Mouse (Mus musculus) bone marrow macrophage, adult 2 months (primary cell): ENCODE results near the gene Htra1. TPM values are rescaled to one million over a fixed set of nuclear protein-coding genes. Genes with fewer than 3 reads are reported as not detected.

Experiments
- H3K27ac ChIP-seq: 2 replicates; pipeline ENCODE4 v1.5.1; 2012; ENCODE audit warnings: low read depth, low read length; ENCODE audit not compliant: insufficient read depth
- H3K4me1 ChIP-seq: 2 replicates; pipeline ENCODE4 v1.6.1; 2012; ENCODE audit warnings: low read length; ENCODE audit not compliant: control insufficient read depth, insufficient read depth
- H3K4me3 ChIP-seq: 2 replicates; pipeline ENCODE4 v1.5.1; 2012; ENCODE audit warnings: mild to moderate bottlenecking, low read length, moderate library complexity; ENCODE audit not compliant: insufficient read depth
- CTCF ChIP-seq: IDR thresholded peaks from 2 replicates; pipeline ENCODE4 v1.5.1; 2012; ENCODE audit warnings: low read depth, mild to moderate bottlenecking, low read length, moderate library complexity
- POLR2A ChIP-seq: IDR thresholded peaks from 2 replicates; pipeline ENCODE4 v1.6.1; 2012; ENCODE audit warnings: mild to moderate bottlenecking, low read depth, low read length, borderline replicate concordance
- polyA plus RNA-seq: library from polyadenylated mRNA; stranded (reverse); fragments of >200 nt; gene quantifications from 2 replicates; pipeline ENCODE4 v1.2.4, GENCODE M21; 2012; ENCODE audit not compliant: missing spikeins, insufficient read depth, insufficient read length

The Htra1 gene
- polyA plus RNA-seq, 1 experiment: 1.5 TPM

DNA sequence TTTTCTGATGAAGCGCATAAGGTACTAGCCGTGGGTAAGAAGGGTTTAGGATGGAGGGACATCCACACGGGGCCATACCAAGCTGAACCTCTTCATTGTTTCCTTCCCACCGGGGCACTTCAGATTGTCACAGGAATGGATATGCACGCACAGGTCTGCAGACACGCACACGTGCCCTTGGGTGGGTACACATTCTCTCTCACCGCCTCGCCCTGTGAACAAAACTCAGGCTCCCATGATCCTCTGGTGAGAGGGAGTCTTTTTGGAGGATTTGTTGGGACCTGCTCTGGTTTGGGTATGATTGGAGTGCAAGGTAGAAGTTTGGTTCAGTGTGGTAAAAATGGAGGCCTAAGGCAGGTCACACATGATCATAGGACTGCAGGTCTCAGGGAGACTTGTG lies 3.0 kb upstream of the Htra1 start:
- Histone ChIP-seq H3K4me1 (0 out of 2 replicates have a peak, but pooled peaks cover 2% of the 10 kb centered on the region), H3K27ac (no peak overlapping the region), H3K4me3 (no peak overlapping the region)
- TF ChIP-seq CTCF: no peak
- no peak for TF ChIP-seq POLR2A

DNA sequence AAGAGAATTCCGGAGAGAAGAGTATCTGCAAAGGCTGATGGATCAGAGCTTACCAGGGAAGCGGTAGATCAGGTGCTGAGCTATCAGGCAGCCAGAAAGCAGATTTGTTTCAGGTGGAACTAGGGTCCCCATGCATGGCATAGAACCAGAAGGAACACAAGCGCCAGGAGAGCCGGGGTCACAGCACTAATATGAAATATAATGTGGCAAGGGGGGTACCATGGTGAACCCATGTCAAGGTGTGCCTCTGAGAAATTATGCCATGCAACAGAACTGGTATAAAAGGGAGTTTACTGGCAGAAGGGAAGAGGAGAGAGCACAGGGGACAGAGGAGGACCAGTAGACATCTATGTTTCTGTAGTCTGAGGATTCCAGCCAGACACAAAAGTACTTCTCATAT lies 1.3 kb upstream of the Htra1 start:
- TF ChIP-seq POLR2A: no peak
- TF ChIP-seq CTCF: no peak
- Histone ChIP-seq H3K4me1 (peaks cover 6% of the 10 kb centered on the region), H3K4me3 (no peak overlapping the region), H3K27ac (no peak overlapping the region)

DNA sequence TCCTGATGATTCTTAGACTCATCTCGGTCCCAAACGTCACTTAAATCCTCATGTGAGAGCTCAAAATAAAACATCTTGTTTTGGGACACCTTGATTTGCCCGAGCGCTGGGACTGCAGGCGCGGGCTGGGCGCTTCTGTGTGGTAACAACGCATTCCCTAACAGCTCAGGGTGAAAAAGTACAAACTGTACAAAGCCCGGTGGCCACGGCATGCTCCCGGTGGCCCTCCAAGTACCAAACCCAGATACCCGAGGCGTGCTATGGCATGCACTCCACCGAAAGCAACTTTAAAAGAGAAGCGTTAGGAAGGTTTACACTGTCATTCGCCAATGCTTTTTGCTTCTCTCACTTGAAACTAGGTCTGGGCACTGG lies 504 bp upstream of the Htra1 start:
- Histone ChIP-seq H3K4me3 (peak overlapping the region; percentile 70), H3K27ac (no peak overlapping the region), H3K4me1 (peaks cover 4% of the 10 kb centered on the region)
- TF ChIP-seq POLR2A (no peak), CTCF (no peak)

GRCm38 (mm10) chr7:130936472-130936951 lies 601 bp downstream of the Htra1 start:
- peaks cover 4% of the 10 kb centered on the region for H3K4me1 ChIP-seq
- no peak overlapping the region for H3K27ac ChIP-seq
- H3K4me3 ChIP-seq: peak overlapping the region; percentile 70
- TF ChIP-seq POLR2A: no peak
- TF ChIP-seq CTCF: no peak

DNA sequence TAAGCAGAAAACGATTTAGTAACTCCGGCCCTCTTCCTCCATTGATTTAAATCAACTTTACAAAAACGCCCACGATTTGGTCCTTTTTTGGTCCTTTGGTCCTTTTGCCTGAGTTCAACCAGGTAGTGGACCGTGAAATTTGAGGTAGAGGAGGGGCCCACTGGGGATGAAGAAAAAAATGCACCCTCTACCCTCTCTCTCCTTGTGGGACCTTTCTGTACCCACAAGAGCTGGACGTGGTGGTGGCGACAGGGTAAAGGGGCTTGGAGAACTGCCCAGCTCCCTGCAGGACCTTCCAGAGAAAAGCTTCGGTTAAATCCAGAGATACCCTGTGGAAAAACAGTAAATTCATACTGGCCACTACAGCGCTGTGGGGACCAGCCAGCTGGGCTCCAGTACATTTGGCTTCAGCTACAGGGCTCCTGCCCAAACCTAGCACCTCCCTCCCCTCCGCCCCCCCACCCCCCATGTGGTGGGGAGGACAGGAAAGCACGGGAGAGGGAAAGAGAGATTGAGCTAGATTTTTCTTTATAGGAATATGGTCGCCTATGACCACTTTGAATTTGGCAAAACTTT lies 1.4 kb downstream of the Htra1 start:
- Histone ChIP-seq H3K4me1 (peaks cover 8% of the 10 kb centered on the region), H3K4me3 (peak overlapping the region; percentile 70; the same call in 1 of the 2 replicates), H3K27ac (no peak overlapping the region)
- TF ChIP-seq POLR2A: no peak
- no peak for TF ChIP-seq CTCF

GRCm38 (mm10) chr7:130938005-130938404 lies 2.1 kb downstream of the Htra1 start:
- Histone ChIP-seq H3K4me3 (no peak overlapping the region), H3K4me1 (peaks cover 14% of the 10 kb centered on the region), H3K27ac (no peak overlapping the region)
- no peak for TF ChIP-seq CTCF

DNA sequence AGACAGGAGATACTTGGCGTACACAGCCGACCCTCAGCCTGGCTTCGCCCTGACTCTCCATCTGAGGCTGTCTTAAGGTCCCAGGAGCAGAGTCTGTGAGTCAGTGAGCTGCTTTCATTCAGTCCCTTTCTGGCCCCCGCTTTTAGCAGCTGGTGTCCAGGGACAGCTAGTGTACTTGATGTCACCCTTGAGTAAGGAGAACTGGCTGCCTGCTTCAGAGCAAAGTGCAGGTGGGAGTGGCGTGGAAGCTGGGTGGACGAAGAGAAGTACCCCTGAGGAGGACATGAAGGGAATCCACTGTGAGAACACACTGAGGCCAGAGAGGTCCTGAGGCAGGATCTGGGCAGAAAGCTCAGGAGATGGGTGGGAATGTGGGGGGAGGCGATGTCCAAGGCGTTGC lies 3.0 kb downstream of the Htra1 start:
- TF ChIP-seq POLR2A (no peak), CTCF (no peak)
- no peak overlapping the region for H3K27ac ChIP-seq
- H3K4me3 ChIP-seq: no peak overlapping the region
- peaks cover 22% of the 10 kb centered on the region for H3K4me1 ChIP-seq

GRCm38 (mm10) chr7:130940733-130941132 lies 4.8 kb downstream of the Htra1 start:
- Histone ChIP-seq H3K27ac (no peak overlapping the region), H3K4me3 (no peak overlapping the region), H3K4me1 (peaks cover 35% of the 10 kb centered on the region)
- TF ChIP-seq POLR2A (no peak), CTCF (no peak)

- Histone ChIP-seq H3K27ac (peak overlapping the region; percentile 41), H3K4me1 (peaks cover 35% of the 10 kb centered on the region), H3K4me3 (no peak overlapping the region)
- no peak for TF ChIP-seq CTCF
- no peak for TF ChIP-seq POLR2A
Observed at GRCm38 (mm10) chr7:130943280-130943895, 7.5 kb downstream of the Htra1 start.

DNA sequence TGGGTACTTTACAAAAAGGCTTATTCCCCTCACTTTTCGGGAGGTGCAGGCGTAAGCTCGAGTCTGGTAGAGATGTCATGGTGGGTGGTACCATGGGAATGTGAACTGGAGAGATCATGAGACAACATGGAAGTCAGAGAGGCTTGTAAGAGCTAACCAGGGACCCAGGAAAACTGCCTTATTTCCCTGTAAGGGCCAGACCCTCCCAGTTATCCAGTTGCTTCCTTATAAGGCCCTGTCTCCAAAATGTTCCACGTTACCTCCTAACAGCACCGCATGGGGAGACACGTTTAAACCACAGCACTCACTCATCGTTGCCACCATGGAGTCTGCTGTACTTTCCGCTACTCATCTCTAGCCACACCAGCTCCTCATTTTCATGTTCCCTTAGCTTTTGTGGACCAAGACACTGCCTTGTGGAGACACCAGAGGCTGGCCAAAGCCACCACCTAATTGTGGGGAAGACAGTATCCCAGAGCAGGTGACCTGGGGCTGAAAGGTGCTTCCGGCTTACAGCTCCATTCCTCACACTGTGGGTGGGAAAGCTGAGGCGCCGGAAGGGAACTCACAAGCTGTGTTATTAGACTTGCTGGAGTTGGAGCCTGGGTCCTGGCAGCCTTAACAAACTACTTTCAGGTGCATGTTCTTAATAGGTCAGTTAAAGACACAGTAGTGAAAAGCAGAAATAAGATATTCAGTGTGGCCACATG lies 9.0 kb downstream of the Htra1 start:
- TF ChIP-seq POLR2A (no peak), CTCF (no peak)
- Histone ChIP-seq H3K4me3 (no peak overlapping the region), H3K27ac (no peak overlapping the region), H3K4me1 (peaks cover 38% of the 10 kb centered on the region)
